Mouse (Mus musculus): ENCODE results near the gene Eps8.
A peak's percentile ranks its signal among the peaks of the same experiment; 100 is the strongest.

The Eps8 gene

DNA sequence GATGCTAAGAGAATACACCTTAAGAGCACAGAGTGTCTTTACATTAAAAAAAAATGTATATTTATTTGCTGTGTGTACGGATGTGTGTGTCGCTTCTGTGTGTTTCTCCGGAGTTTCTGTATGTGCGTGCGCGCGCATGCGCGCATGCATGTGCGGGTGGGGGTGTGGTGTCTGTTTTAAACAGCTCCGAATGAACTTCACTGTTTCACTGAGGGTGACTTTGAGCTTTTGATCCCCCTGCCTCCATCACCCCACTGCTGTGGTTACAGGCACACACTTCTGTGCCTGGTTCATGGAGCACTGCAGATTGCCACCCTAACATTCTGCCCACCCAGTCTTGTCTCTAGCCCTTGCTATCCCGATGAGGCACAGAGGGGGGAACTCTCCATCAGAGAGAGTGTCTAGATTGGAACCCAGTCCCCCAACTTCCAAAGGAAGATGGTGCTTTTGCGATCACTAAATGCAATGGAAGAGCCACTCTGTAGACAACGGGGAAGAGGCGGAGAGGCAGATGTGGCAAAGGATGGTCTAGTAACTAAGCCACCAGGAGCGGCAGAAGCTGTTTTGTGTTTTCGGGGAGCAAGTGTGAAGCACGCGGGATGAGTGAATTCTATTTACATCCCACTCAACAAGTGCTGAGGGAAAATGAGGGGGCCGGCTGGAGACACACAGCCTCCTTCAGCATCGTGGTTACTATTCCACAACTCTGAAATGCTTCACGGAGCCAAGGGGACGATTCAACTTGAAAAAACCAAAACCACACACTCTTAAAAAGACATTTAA is 7.1 kb upstream of the Eps8 start:
- no peak for DNase-seq

DNA sequence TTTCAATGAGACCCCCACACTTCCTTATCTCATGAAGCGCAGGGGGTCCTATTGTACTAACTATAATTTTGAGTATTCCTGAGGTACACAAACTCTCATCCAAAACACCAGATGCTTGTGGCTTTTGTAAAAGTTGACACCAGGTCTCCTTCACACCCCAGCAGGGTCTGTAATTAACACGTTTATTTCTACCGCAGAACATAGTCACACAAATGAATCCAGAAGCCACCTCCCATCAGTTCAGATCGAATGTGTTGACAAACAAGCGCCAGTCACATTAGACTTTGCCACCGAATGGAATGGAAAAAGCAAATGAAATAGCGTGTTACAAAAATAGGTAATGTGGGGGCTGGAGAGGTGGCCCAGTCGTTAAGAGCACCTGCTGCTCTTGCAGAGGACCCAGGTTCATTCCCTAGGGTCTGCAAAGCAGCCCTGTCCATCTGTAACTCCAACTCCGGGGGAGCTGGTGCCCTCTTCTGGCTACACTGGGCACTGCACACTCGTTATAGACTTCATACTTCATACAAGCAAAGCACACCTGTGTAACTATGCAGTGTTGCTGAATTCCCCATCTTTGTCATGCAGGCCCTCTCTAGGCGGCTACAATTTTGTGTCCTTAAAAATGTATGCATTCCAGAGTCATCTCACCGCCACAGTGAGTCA is 3.9 kb upstream of the Eps8 start:
- DNase-seq: peak; percentile 17

DNA sequence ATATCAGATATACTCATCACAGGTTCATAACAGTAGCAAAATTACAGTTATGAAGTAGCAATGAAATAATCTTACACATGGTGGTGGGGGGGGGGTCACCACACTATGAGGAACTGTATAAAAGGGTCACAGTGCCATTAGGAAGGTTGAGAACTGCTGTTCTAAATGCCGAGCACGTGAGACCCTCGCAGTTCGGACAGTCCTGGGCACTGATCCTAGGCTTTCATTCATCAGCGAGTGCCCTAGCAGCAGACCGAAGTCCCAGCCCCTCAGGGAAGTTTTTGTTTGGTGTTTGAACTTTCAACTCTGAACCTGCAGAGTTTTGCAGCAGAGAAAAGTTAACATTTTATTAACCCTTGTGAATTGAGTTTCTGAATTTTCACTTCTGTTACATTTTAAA is 2.5 kb upstream of the Eps8 start:
- no peak for DNase-seq

DNA sequence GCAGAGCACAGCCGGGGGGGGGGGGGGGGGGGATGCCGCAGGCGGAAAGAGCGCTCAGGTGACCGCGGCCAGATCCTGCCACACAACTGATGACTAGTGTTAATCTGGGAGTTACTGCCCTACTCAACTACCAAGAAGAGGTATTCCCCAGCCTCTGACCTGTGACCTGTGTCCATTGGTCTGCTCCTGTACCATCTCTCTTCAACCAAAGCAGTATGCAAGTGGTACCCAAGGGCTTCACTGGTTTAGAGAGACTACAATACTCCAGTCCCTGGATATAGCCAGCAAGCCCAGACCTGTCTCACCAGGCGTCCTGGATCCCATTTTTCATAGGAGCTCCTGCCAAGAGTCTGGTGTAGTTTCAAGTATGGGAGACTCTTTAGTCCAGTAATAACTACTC is 5.1 kb downstream of the Eps8 start:
- no peak for DNase-seq

DNA sequence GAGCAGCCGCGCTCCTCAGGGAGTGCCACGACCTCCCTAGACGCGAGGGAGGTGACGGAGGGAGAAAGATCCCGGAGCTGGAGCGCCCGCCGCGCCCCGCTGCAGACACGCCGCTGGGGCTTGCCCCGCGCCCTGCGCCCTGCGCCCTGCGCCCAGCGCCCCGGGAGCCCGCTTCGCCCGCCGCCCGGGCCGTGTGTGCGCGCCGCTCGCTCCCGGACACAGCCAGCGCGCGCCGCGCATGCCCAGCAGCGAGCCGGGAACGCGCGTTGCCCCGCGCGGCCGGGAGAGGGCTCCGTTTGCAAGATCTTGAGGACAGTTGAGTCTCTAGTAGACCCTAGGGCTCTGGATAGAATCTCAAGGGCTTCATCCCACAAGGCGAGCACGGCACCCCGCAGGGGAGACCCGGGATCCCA is 5.6 kb downstream of the Eps8 start:
- peak; percentile 71 for DNase-seq

DNA sequence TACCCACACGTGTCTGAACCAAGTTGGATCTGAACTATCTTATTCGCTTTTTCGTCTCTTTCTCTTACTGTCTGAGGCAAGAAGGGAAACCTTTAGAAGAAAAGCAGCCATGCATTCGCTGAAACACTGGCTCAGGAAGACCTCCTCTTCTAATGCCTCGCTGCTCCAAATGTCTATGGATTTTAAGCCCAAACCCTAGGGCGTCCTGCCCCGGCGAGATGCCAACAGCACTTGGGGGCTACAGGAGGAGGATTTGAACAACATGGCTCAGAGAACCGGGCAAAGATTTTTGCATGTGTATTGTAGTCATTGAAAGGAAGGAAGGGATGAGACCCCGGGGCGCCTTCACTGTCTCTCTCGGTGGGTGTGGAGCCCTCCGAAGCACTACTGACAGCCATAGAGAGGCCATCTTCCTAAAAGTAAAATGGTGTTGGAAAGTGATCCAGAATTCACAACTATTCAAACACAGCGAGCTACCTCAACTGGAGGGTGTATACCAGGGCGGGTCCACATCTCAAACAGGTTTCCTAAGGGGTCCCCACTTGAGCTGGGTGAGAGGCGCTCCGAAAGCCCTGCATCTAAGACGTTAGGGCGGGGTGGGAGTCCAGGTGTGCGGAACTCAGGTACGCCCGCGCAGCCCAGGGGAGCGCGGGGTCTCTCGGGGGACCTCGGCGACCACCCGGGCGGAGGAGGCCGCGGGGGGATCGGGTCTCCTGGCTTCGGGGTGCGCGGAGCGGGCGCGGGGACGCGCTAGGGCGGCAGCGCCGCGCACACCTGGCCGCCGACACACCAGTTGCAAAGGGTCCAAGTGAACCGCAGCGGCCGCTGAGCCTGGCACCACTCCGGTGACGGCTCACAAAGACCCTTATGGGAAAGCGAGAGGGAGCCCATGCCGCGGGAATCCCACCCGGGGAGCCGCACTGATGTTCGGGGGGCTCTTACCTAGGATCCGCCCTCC is 6.3 kb downstream of the Eps8 start:
- DNase-seq: no peak

DNA sequence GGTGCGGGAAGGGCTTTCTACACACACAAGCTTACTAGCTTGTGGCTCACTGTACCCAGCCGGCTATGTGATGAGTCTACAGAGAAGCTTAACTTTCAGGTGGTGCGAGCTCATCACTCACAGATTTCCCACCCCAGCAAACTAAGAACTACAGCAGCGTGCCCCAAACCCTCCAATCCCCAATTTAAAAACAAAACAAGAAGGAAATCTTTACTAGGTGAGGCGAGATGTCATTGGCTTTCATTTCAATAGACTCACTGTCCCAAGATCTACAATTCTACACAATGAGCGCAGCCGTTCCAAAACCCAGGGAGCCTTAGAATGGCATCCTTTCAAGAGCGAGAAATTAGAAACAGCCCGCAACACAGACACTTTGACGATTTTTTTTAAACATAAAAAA is 7.0 kb downstream of the Eps8 start:
- DNase-seq: no peak

DNA sequence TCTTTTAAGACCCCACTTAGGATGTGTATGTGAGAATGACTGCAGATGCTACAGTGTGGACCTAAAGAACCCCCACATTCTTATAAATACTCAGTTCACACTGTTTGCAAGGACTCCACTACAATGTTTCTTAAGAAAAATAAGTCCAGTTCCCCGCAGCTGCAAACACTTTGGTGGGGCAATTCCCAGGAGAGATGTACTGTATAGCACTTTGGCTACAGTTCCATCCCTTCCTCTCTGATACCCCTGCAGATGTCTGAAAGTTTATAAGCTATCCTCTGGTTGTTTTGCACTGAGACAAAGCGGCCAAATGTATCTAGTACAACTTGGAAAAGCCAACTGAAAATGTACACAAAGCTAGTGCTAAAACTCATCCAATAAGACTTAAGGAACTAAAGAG is 8.0 kb downstream of the Eps8 start:
- no peak for DNase-seq

DNA sequence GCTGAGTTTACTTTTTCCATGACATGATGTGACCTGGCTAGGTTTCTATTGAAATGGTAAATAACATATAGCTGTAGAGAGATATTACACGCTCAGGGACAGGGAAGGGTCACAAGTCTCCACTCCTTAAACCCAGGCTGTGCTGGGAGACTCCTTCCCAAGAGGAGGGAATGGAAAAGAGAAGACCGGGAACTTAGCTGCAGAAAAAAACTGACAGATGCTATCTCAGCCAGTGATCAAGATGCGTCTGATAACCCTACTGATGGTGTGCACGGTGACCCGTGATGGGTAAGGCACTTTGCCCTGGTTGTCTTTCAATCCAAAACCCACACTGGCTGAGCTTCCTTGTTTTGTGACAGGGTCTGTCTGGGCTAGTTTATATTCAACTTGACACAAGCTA is 9.8 kb downstream of the Eps8 start:
- DNase-seq: no peak

DNA sequence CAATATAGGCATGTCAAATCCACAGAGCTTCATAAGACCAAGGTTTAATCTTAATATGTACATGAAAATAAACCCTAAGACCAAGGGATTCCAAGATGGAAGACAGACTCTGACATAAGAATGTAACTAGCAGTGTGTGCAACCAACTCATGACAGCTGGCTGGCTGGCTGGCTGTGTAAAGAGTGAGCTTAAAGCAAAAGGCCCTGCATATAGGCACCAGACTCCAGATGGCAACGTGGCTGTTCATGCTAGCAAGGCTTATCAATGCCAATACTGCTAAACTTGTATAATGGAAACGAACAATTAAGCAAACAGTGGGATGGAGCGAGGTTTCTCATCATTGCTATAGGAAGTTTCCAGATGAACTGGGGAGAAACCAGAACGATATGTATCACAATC is 10.9 kb downstream of the Eps8 start:
- no peak for DNase-seq

DNA sequence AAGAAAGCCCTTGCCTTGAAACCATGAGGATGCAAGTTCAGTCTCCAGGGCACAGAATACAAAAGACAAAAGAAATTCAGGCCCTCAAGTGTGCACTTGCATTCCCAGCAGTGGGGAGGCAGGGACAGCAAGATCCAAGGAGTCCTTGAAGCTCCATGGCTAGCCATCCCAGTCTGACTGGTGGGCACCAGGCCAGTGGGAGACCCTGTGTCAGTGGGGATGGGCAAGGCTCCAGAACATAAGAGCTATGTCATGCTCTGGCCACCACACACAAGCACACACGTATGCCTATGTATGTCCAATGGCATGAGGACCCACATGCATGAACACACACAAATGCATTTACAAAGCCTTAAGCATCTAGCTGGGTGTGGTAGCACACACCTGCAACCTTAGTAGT is 13.0 kb downstream of the Eps8 start:
- no peak for DNase-seq

DNA sequence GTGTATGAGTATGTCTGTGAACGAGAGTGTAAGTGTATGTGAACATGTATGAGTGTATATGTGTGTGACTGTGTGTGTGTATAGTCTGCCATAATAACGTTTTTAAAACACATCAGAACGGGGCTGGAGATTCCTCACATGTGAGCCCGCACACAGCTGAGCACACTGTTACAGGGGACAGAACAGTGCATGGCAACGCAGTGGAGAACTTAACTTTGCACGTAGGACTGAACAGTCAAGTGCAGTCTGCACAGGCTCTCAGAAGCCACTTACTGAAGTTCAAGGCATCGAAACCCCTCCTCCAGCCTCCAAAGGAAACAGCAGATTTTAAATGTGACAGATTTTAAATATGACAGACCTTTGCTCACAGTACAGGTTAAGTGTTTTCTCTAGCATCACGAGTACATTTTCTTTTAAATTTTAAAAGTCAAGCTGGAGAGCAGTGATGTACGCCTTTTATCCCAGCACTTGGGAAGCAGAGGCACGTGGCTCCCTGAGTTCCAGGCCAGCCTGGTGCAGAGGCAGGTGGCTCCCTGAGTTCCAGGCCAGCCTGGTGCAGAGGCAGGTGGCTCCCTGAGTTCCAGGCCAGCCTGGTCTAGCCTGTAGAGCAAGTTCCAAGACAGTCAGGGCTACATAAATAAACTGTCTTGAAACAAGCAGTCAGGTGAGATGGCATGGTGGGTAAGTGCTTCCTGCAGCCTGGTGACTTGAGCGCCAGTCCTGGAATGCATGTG is 15.7 kb downstream of the Eps8 start:
- no peak for DNase-seq

DNA sequence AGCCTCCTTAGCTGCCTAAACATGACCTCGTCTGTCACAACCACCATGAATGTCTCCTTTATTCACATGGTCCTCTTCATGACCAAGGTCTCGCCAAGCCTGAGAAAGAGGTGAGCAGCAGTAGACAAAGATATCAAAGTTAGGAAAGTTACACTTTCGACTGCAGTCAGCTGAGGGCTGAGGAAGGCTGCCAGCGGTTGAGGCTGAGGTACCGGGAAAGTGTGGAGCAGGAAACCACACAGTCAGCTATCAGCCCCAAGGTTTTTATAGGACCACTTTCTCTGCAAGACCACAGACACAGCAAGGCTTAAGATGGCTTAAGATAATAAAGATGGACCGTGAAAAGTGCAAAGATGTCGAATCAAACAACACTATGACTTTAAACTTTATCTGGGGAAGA is 17.2 kb downstream of the Eps8 start:
- no peak for DNase-seq

DNA sequence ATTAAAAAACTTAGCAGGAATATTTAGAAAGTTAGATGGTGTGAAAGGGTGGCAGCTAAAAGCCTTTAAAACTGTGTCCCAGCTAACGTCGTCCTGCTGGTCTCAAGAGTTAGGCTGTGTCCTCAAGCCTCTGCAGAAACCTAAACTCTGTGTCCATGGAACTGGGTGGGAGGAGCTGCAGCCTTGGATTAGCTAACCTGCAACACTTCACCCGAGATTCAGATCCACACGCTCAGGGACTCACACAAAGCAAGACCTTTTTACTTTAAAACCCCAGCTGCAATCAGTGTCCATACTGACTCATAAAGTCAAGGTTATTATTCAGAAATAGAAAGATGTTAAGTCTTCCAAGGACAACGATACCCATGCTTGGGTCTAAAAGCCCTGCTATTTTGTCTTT is 18.5 kb downstream of the Eps8 start:
- no peak for DNase-seq

DNA sequence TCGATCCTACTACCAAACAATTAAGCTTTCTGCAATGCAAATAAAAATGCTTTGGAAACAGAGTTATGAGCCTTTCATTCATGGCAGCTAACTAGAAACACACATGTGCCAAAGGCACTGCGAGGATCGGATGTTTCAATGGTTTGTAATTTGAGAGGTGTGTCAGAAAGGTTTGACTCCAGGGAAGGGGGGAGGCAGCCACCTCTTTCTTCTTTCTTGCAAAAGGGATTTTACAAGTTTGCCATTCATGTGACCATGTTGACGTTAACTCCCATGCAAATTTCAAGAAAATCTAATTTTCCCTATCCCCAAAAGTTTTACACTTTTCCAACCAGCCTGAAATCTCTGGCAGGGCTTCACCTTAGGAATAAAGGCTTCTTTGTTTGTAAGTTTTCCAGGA is 21.1 kb downstream of the Eps8 start:
- DNase-seq: no peak

DNA sequence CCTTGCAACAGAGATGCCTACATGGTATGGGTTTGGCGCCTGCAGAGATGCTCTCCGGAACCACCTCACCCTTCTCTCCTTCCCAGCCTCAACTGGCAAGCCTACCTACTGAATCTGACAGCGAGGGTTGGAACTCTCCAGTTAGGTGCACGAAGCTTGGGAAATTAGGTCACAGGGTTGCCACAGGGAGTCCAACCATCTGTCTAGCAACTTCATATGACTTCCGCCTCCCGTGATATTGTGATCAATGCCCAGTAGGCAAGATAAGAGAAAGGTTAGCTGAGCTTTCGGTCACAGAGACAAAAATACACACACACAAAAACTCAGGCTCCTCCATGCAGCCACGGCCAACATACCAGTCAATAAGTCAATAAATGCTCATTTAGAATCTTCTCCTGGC is 21.6 kb downstream of the Eps8 start:
- no peak for DNase-seq

DNA sequence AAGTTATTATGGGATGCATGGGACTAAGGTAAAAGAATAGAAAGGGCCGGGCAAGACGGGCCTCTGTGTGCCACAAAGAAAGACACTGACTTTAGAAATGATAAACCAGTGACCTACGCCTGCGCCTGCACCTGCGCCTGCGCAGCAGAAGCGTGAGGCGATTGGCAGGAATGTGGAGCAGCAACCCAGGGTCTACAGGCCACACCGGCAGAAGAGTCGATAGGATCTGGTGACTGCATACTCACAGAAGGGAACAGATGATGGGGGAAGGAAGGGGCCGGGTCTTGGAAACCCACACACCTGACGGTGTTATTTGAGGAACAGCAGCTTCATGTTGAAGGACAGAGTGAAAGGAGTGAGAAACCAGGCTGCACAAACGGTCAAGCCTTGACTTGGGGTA is 24.3 kb downstream of the Eps8 start:
- DNase-seq: no peak

DNA sequence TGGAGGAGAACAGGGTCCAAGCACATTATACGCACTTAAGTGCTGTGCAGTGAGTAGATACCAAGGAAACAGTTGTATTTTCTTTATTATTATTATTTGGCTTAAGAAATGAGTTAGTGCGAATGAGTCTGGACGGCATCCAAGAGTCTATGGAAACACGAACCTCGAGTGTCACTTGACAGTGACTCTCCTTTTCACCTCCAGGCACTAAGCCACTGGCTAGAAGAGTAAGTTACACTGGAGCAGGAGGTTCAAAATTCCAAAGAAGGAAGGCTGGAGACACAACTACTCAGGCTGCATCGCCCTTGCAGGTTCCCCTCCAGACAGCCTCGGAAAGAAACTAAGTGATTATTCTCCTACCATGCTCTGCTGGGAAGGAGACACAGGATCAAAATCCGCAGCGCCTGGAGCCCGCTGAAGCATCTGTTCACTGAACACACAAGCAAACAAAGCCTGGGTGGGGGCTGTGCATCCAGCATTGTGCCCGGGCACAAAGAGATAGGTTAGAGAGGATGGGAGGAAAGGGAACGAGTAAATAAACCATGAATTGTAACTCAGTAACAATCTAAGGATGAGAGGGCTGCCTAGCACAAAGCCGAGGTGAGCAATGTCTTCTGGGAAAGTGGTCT is 25.0 kb downstream of the Eps8 start:
- no peak for DNase-seq

DNA sequence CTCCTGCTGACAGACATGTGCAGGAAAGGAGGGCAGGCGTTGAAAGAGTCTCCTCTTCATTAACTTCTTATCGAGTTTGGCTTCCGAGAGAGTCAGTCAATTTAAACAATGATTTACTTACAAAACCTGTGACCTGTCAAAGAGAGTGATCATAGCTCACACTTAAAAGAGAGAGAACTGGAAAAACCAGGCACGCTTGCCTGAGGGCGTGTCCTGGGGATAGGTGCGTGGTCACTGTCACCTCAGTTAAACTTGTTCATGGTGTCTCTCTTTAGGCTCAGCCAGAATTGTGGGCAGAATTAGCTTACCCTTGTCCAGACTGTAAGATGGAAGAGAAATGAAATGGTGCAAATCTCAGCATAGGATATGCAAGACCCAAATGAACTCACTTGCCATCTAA is 26.0 kb downstream of the Eps8 start:
- no peak for DNase-seq

DNA sequence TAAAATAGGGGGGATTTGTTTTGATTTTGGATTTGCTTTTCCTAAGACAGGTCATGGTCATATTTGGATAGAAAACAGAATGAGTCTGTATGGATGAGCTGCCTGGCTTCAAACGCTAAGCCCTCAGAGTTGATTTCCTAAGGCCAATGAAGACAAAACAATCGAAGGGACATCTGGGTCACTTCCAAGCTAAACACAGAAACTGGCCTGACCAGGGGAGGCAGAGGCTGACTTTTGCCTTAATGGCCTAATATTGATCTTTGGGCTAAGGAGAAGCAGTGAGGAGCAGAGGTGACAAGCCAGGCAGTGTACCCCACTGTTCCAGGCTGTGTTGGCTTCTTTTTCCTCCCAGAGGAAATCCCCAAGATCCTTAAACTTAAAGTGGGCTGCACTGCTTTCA is 33.7 kb downstream of the Eps8 start:
- no peak for DNase-seq

DNA sequence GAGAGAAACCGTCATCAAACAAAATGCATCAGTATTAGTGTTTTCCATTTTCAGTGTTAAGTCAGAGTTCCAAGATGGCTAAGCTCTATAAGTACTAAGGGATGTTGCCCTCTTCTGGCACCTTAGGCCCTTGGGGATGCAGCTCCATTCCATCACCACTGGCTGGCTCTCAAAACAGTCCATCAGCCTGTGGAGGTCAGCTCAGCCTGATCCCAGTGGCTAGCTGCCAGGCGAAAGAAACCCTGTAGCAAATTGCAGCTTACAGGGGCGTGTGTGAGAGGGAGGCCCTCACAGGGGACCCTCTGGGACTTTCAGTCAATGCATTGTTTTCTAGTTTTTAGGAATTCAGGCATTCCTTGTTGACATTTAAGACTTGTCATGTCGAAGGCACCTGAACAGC is 40.8 kb downstream of the Eps8 start:
- peak; percentile 13 for DNase-seq

DNA sequence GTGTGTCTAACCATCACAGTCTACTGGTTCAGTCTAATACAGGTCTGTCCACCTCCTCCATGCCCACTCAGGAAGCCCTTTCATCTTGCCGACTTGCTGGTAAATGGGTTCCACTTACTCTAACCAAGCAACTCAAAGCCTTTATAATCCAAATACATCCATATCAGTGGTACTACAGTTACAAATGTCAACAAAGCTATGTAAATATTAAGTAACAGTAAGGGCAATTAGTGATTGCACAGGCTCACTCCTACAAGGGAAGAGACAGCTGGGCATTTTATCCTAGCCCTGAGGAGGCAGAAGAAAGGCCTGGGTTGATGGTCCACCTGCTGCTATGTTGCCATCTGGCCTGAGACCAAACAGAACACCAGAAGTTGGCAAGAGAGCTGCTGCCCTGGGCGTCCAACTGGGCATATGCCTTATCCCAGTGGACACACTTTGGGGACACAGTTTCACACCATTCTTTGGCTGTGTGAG is 42.6 kb downstream of the Eps8 start:
- no peak for DNase-seq
